Mouse (Mus musculus): ENCODE results near the gene Agbl4. TPM values are rescaled to one million over a fixed set of nuclear protein-coding genes. Genes with fewer than 3 reads are reported as not detected.
A peak's percentile ranks its signal among the peaks of the same experiment; 100 is the strongest.

The Agbl4 gene
- 0.27 and 0.49 TPM in 2 replicates for polyA plus RNA-seq (2015; fragmentation: Nextera tagmentation; extraction: Ambion mirVana)

DNA sequence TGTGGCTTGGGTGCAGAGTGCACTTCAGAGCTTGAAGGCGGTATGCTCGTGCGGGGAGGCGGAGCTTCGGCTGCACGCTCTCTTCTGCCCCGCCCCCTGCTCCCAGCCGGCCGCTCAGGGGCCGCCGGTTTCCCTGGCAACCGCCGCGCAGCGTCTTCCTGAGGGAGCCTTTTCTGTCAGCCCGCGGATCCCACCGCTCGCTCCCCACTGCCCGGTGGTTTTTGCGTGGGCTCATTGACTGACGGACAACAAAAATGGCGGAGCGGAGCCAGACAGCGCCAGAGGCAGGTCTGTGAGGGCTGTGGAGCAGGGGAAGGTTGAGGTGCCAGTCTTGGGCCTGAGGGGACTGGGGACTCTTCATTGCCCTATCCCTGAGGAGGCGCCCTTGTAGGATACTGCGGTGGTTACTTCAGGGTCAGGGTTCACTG is at the start of gene Agbl4:
TSS of gene Agbl4 (plus strand) at position 44 of the 428 bp plus-strand sequence.
- Histone ChIP-seq H3K9me3 (no peaks in the 10 kb centered on the region), H3K36me3 (no peaks in the 10 kb centered on the region), H3K9ac (peak within 1 kb of the TSS; percentile 62), H3K4me1 (0 out of 2 replicates have a peak, but pooled peaks cover 8% of the 10 kb centered on the region), H3K27me3 (no peaks in the 10 kb centered on the region), H3K4me3 (peak within 1 kb of the TSS; percentile 59), H3K4me2 (replicated peaks) (peak within 1 kb of the TSS; percentile 75), H3K27ac (no peak within 1 kb of the TSS)
- ATAC-seq (ENCODE audit: low FRiP score, low read depth): peak; percentile 97
- WGBS: under 1% methylated on average over 27 of the region's 27 CpGs

DNA sequence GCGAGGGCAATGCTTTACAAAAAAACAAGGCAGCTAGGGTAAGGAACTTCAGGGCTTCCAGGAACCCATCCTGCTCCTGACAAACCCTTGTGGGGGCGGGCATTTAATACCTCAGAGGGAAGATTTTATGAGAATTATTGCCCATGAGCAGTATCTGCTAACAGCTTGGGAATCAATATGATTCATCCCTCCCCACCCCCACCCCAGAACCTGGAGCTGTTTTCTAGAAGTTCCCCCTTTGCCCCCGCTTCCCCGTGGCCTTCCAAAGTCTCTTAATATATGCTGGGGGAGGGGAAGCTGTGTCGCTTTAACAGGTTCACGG is 46.6 kb upstream of the Agbl4 start:
- ATAC-seq (ENCODE audit: low FRiP score, low read depth): no peak
- WGBS: 10% methylated on average over 6 of the region's 6 CpGs
- Histone ChIP-seq H3K9ac (peak overlapping the region; percentile 76), H3K27me3 (no peaks in the 10 kb centered on the region), H3K27ac (no peak overlapping the region), H3K36me3 (no peaks in the 10 kb centered on the region), H3K4me3 (peak overlapping the region; percentile 67), H3K4me2 (replicated peaks) (peak overlapping the region; percentile 84), H3K4me1 (peaks cover 5% of the 10 kb centered on the region; the same call in 1 of the 2 replicates), H3K9me3 (no peaks in the 10 kb centered on the region)

DNA sequence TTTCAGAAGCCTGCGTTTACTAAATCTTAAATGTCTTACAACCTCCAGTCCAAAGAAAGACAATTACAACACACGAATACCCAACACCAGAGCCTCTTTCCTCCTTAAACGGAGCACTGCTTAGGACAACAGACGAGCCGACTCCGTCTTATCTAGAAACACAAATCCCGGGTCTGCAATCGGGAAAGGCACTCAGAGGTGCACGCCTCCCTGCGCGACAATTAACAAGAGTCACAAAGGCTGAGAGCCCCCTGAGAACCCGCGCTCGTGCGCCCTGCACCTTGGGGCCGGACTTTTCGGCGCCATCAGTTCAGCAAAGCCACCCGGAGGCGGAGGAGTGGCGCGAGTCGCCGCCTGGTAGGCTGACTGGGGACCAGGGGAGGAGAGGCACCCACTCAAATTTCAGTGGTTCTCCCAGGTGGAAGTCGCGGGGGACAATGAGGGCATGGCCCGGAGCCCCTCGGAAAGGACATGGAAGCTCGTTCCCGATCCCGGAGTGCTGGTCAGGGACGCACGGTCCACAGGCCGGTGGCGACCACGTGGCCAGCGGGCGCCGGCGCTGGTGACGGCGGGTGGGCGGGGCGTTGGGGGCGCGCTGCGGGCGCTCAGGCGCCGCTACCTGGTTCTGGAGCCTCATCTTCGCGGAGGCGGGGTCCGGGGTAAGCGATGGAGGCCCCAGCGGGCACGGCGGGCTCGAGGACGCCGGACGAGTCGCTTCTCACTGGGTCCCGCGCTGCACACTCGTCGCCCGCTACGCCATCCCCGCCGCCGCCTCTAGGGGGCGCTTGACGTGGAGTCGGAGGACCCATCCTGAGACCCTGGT is 46.1 kb upstream of the Agbl4 start, which contains the start of gene Elavl4:
TSS of gene Elavl4 (minus strand) at position 732 of the 823 bp plus-strand sequence.
- ATAC-seq (ENCODE audit: low FRiP score, low read depth): peak; percentile 96
- no peaks in the 10 kb centered on the region for H3K27me3 ChIP-seq
- H3K9me3 ChIP-seq: no peaks in the 10 kb centered on the region
- H3K4me1 ChIP-seq: peaks cover 5% of the 10 kb centered on the region; the same call in 1 of the 2 replicates
- H3K27ac ChIP-seq: peak within 1 kb of the TSS; percentile 15; the same call in 1 of the 2 replicates
- peak within 1 kb of the TSS; percentile 76 for H3K9ac ChIP-seq
- peak within 1 kb of the TSS; percentile 84 for H3K4me2 ChIP-seq (replicated peaks)
- under 1% methylated on average over 73 of the region's 75 CpGs for WGBS
- H3K4me3 ChIP-seq: peak within 1 kb of the TSS; percentile 67
- H3K36me3 ChIP-seq: no peaks in the 10 kb centered on the region

DNA sequence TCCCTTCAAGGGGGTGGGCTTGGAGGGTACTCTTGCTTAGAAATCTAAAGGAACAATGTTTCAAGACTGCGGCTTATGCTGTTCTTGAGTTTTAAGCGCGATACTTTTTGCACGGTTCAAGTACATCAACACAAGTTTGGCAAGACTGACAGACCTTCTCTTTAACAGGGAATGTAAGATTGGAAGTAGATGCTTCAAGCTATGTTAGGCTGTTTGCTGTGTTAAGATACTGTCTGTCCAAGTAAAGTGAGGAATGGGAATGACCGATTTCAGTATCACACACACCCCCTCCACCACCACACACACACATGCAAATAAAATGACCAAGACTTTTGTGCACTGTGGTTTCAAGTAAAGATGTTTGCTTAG is 45.5 kb upstream of the Agbl4 start:
- WGBS: 11% methylated on average over 5 of the region's 5 CpGs
- ATAC-seq (ENCODE audit: low FRiP score, low read depth): peak; percentile 20; the same call in 1 of the 2 replicates
- Histone ChIP-seq H3K9me3 (no peaks in the 10 kb centered on the region), H3K27ac (no peak overlapping the region; the same call in 1 of the 2 replicates), H3K4me2 (replicated peaks) (peak overlapping the region; percentile 84), H3K27me3 (no peaks in the 10 kb centered on the region), H3K9ac (peak overlapping the region; percentile 76), H3K36me3 (no peaks in the 10 kb centered on the region), H3K4me1 (peaks cover 5% of the 10 kb centered on the region; the same call in 1 of the 2 replicates), H3K4me3 (peak overlapping the region; percentile 67)

DNA sequence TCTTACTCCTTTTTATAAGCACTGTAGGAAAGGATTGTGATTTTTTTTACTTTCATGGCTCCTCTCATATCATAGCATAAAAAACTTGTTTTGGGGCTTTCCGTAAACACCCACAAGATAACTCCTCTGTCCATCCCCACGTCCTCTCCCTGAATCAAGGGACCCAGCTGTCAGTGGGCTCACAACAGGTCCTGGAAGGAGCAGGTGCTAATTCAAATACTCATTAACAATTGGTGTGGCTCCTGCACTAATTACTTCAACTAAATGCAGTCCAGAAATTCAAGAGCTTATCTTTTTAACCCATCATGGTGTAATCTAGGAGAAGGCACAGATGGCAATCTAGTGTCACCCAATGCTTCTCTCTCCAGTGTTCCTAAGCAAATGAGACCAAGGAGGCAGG is 36.9 kb upstream of the Agbl4 start:
- no peaks in the 10 kb centered on the region for H3K27me3 ChIP-seq
- no peaks in the 10 kb centered on the region for H3K4me1 ChIP-seq
- no peak overlapping the region for H3K4me2 ChIP-seq (replicated peaks)
- no peaks in the 10 kb centered on the region for H3K36me3 ChIP-seq
- H3K4me3 ChIP-seq: no peak overlapping the region
- ATAC-seq (ENCODE audit: low FRiP score, low read depth): no peak
- no peak overlapping the region for H3K27ac ChIP-seq
- 75% methylated on average over 2 of the region's 2 CpGs for WGBS
- no peak overlapping the region for H3K9ac ChIP-seq
- no peaks in the 10 kb centered on the region for H3K9me3 ChIP-seq

DNA sequence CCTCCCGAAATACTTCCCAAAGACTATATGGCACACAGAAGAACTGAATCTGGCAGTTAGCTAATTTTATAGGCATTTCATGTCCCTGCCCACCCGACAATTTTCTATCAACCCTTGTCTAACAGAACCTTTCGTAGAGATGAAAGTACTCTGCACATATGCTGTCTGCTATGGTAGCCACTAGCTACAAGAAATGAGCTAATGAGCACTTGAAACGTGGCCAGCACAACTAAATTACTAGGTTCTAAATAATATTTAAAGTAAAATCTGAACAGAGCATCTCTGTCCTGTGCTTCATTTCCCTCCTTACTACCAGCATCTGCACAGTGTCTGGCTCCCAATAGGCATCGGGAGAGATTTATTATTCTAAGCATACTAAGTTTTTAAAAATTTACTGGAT is 1.2 kb upstream of the Agbl4 start:
- Histone ChIP-seq H3K9me3 (no peaks in the 10 kb centered on the region), H3K4me3 (no peak overlapping the region), H3K36me3 (no peaks in the 10 kb centered on the region), H3K4me1 (0 out of 2 replicates have a peak, but pooled peaks cover 8% of the 10 kb centered on the region), H3K27me3 (no peaks in the 10 kb centered on the region), H3K9ac (no peak overlapping the region), H3K27ac (no peak overlapping the region), H3K4me2 (replicated peaks) (no peak overlapping the region)
- ATAC-seq (ENCODE audit: low FRiP score, low read depth): no peak
- 61% methylated on average over 5 of the region's 5 CpGs for WGBS

DNA sequence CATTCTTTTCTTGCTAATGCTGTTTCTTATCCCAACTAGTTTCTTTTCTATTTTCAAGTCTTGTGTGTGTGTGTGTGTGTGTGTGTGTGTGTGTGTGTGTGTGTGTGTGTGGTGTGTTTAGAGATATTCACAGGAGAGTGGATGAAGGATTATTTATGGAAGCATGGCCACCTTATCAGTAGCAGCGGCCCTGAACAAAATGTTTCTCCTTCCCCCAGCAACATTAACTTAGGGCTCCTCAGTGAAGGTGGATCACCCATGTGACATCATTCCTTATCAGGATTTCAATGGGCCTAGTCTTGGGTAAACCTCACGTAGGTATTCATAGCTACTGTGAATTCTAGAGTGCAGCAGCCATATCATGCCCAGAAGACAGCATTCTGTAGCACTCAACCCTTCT is 22.8 kb downstream of the Agbl4 start:
- ATAC-seq (ENCODE audit: low FRiP score, low read depth): no peak
- H3K9ac ChIP-seq: no peak overlapping the region
- no peaks in the 10 kb centered on the region for H3K36me3 ChIP-seq
- H3K27me3 ChIP-seq: no peaks in the 10 kb centered on the region
- H3K4me1 ChIP-seq: no peaks in the 10 kb centered on the region
- no peak overlapping the region for H3K4me2 ChIP-seq (replicated peaks)
- H3K27ac ChIP-seq: no peak overlapping the region
- no peak overlapping the region for H3K4me3 ChIP-seq
- no peaks in the 10 kb centered on the region for H3K9me3 ChIP-seq
- WGBS: 83% methylated on average over 2 of the region's 2 CpGs

DNA sequence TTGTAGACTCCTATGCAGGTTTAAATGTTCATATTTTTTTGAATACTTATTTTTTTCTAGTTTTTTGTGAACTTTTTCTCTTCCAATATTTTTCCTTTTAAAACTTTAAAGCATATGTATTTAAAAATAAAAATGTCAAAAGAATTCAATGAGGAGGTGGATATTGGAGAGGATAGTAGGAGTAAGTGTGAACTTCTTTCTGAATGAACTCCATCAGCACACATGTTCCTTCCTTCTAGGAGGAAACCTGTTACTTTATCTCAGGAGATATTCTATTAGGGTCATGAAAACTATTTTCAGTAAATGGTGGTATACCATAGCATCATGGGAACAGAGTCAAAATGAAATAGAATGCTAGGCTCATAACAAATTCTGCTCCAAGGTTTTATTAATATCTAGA is 30.2 kb downstream of the Agbl4 start:
- H3K36me3 ChIP-seq: no peaks in the 10 kb centered on the region
- H3K4me3 ChIP-seq: no peak overlapping the region
- no peak overlapping the region for H3K4me2 ChIP-seq (replicated peaks)
- H3K9me3 ChIP-seq: no peaks in the 10 kb centered on the region
- no peak overlapping the region for H3K9ac ChIP-seq
- ATAC-seq (ENCODE audit: low FRiP score, low read depth): no peak
- no peaks in the 10 kb centered on the region for H3K27me3 ChIP-seq
- H3K27ac ChIP-seq: no peak overlapping the region
- no peaks in the 10 kb centered on the region for H3K4me1 ChIP-seq

DNA sequence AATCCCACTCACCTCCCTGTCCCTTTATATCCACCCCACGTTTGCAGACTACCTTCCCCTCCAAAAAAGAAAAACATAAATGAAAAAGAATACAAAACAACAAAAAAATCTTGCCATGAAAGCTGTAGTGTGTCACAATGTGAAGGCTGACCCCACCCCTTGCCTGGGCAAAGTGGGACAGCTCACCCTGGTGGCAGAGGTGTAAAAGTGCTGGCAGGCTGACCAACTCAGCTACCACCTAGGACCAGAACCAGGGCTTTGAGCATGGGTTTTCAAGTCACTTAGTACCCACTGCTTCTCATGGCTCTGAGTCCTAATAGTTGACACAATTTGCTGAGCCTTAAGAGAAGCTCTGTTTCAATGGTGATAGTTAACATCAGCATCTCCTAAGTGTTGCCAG is 96.9 kb downstream of the Agbl4 start:
- WGBS: 41% methylated on average over 1 of the region's 1 CpGs
- ATAC-seq (ENCODE audit: low FRiP score, low read depth): no peak
- no peak overlapping the region for H3K4me3 ChIP-seq

DNA sequence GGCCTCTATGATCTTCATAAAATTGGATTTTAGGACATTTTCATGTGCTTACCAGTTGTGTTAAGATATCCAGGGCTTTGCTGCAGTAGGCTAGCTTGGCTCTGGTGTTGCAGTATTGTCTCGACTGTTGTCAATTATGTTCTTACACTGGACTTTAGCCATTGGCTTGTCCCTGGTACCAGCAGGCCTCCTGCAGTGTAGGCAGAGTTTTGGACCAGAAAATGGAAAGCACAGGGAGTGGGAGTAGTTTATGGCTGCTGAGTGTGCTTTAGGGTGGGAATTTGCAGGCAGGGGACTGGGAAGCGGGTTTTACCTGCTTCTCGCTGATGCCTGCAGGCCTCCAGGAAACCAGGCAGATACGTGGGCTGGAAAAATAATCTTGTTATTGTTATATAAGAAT is 132.3 kb downstream of the Agbl4 start:
- H3K4me2 ChIP-seq (replicated peaks): no peak overlapping the region
- H3K27me3 ChIP-seq: no peaks in the 10 kb centered on the region
- H3K9me3 ChIP-seq: no peaks in the 10 kb centered on the region
- no peak overlapping the region for H3K27ac ChIP-seq
- no peaks in the 10 kb centered on the region for H3K36me3 ChIP-seq
- H3K4me1 ChIP-seq: no peaks in the 10 kb centered on the region
- WGBS: 64% methylated on average over 4 of the region's 4 CpGs
- H3K9ac ChIP-seq: no peak overlapping the region
- no peak for ATAC-seq (ENCODE audit: low FRiP score, low read depth)
- no peak overlapping the region for H3K4me3 ChIP-seq

More for the DNA sequence above, 96.9 kb downstream of the Agbl4 start:
- Histone ChIP-seq H3K4me2 (replicated peaks) (no peak overlapping the region), H3K4me1 (no peaks in the 10 kb centered on the region), H3K36me3 (no peaks in the 10 kb centered on the region), H3K27ac (no peak overlapping the region), H3K9me3 (no peaks in the 10 kb centered on the region), H3K27me3 (no peaks in the 10 kb centered on the region), H3K9ac (no peak overlapping the region)

DNA sequence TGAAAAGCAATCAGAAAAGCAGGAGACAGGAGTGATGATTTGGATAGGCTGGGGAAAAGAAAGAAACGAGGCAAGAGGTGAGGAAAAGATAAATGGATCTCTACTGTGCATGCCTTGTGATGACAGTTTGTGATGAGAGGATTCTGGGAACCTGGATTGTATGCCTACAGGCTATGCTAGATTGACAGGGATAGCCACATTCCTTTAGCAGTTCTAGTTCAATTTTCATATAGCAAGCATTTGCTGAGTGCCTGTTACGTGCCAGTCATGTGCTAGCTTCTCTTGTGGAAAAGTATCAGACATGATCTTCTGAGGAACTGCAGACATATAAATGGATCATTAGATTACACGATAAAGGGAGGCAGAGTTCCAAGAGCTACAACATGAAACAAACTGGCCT is 151.8 kb downstream of the Agbl4 start:
- 62% methylated on average over 3 of the region's 3 CpGs for WGBS
- H3K27ac ChIP-seq: no peak overlapping the region
- no peaks in the 10 kb centered on the region for H3K36me3 ChIP-seq
- no peak overlapping the region for H3K4me2 ChIP-seq (replicated peaks)
- no peak overlapping the region for H3K4me3 ChIP-seq
- H3K9ac ChIP-seq: no peak overlapping the region
- ATAC-seq (ENCODE audit: low FRiP score, low read depth): no peak
- H3K4me1 ChIP-seq: no peaks in the 10 kb centered on the region
- no peaks in the 10 kb centered on the region for H3K9me3 ChIP-seq
- H3K27me3 ChIP-seq: no peaks in the 10 kb centered on the region

DNA sequence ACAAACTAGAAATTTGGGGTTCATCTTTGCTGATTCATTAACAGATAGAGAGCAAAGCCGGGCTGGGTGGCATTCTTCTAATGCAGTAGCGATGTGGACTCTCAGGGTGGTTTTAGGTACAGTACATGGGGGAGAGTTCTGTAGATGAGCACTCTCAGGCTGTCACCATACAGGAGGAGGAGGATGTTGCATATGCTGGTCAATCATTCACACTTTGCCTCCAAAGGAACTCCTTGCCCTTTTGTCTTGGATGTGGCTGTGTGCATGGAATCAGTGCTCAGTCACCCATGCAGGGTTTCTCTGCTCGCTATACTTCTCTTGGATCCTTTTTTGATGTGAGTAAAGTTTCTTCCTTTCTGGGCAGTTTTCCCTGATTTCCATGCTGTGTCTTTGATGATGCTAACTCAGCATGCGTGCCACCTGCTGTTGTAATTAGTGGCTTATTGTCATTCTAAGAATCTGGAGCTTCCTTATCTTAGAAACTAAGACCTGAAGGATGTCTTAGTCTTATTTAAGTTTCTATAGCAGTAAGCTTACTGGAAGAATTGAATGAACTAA is 200.3 kb downstream of the Agbl4 start:
- no peaks in the 10 kb centered on the region for H3K36me3 ChIP-seq
- no peak overlapping the region for H3K9ac ChIP-seq
- H3K4me1 ChIP-seq: no peaks in the 10 kb centered on the region
- H3K27ac ChIP-seq: no peak overlapping the region
- no peak overlapping the region for H3K4me3 ChIP-seq
- ATAC-seq (ENCODE audit: low FRiP score, low read depth): no peak
- H3K4me2 ChIP-seq (replicated peaks): no peak overlapping the region
- H3K27me3 ChIP-seq: no peaks in the 10 kb centered on the region
- 57% methylated on average over 4 of the region's 4 CpGs for WGBS
- H3K9me3 ChIP-seq: no peaks in the 10 kb centered on the region

Data from limb, embryonic 13.5 days (tissue).